Mouse (Mus musculus) lung, adult 2 months (tissue): ENCODE measurements around the gene Teddm3.
"Not testable (repeated sequence)": the region's sequence is repeated elsewhere in the genome, so short reads cannot be mapped to it uniquely, and the experiment has no call there.

Source experiments
- CTCF ChIP-seq: fragments of 200-500 bp; IDR thresholded peaks from 2 replicates; pipeline ENCODE4 v1.5.1; 2011; ENCODE audit warnings: mild to moderate bottlenecking, low read length, control low read depth; ENCODE audit not compliant: insufficient read depth
- POLR2A ChIP-seq: fragments of 200-500 bp; IDR thresholded peaks from 2 replicates; pipeline ENCODE4 v1.6.1; 2011; ENCODE audit warnings: low read depth, mild to moderate bottlenecking, control low read depth, low read length, borderline replicate concordance; ENCODE audit errors: extremely low read depth

- not testable (repeated sequence) for TF ChIP-seq CTCF, POLR2A
These were observed 5.4 kb upstream of the Teddm3 start for GRCm38 (mm10) chr16:21159226-21159625.
